Mouse (Mus musculus) adrenal gland, postnatal 10 days (tissue): ENCODE data around the gene Rpl36. TPM values are rescaled to one million over a fixed set of nuclear protein-coding genes. Genes with fewer than 3 reads are reported as not detected.

Source experiments
- DNase-seq: peaks from one replicate; pipeline ENCODE4 v3.0.0; 2021; ENCODE audit warnings: mixed read lengths
- total RNA-seq, 2 experiments: library from RNA; stranded (reverse); gene quantifications; 2 replicates each; pipeline ENCODE4 v1.2.3; 2021

The Rpl36 gene
- total RNA-seq, 2 experiments from 2014 or later: 1,095 to 1,101 TPM

DNA sequence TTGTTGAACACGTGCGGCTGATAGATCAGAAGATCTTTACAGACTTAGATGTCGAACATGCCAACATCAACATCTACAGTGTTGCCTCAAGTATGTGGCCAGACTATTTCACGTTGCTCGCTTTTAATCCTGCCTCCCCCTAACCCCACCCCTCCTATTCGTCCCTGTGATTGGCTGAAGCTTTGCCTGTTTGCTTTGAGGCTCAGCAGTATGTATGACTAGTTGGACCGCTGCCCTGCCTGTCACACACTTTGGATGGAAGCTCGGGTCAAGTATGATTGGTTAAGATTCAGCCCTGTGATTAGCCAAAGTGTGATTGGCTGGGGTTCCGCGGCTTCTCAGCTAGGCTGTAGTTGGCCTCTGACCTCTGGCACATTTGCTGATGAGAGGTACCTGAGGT lies 38.6 kb downstream of the Rpl36 start:
- peak; percentile 19 for DNase-seq

DNA sequence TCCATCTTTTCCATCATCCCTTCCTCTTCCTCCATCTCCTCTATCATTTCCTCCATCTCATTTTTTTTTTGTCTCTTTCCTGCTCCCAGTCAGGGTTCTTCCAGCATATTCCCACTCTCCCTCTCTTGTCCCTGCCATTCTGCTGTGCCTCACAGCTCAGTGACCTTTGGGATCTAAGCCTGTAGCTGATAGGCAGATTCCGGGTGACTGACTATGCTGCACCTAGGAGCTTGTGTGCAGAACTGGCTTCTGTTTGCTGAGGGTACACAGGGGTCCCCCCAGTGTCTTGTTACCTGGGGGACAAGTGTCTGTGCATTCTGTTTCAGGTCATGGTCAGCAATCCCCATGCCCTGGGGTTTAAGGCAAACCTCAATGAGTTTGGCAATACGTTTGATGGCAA lies 41.6 kb downstream of the Rpl36 start:
- no peak for DNase-seq

DNA sequence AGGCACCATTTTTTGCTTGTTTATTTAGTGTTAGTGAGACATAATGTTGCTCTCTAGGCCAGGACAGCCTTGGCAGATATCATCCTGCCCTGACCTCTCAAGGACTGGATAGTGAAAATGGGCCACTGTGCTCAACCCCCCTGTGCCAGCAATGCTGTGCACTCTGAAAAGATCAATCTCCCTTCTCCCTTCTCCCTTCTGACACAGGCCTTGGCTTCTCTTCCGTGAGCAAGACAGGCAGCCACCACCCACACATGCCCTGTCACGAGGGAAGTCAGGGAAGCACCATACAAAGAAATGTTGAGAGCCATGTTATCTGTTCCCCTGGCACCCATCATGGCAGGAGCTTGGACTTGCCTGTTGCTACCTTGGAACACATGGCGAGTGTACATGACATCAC lies 42.1 kb downstream of the Rpl36 start:
- DNase-seq: peak; percentile 38

DNA sequence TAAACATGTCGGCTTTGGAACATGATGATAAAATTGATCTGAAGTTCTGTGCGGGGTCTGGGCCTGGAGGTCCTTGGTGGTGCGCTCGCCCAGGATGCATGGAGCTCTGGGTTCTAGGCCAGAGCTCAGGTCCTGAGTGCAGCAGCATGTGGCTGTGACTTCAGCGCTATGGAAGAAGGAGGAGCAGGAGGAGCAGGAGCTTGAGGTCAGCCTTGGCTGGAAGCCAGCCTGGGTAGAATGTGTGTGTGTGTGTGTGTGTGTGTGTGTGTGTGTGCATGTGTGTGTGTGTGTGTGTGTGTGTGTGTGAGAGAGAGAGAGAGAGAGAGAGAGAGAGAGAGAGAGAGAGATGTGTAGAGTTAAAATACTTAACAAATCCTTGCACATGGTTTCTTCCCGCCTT lies 43.0 kb downstream of the Rpl36 start:
- peak; percentile 16 for DNase-seq

DNA sequence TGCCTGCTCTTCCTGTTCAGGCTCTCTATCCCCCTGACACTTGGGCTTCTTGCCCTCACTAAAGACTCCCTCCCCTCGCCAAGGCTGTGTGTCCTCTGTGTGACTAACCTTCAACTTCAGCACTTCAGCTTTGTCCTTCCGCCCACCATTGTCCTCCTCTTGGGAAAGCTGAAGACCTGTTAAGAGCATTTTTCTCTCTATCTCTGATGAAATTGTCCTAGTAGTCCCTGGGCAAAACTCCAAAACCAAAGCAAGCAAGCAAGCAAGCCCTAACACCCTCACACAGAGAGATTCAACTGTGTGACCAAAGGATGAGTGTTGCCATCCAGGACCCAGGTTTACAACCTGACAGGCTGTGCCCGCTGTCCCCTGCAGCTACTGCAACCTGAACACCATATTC lies 50.4 kb downstream of the Rpl36 start:
- no peak for DNase-seq

Other genes starting within 250 kb of the Rpl36 start
- 100 to 1,000 TPM in 1 of 2 experiments, 10 to 100 TPM in 1; 77.1 to 106 TPM for gene Ptprs, start 136.9 kb upstream of the Rpl36 start, total RNA-seq
- gene Znrf4, start 101.0 kb upstream of the Rpl36 start, total RNA-seq: not detected
- gene Gm20219, start 59.0 kb upstream of the Rpl36 start, total RNA-seq: under 1 TPM; 0.69 to 0.70 TPM
- gene Safb2, start 28.8 kb upstream of the Rpl36 start, total RNA-seq: 100 to 1,000 TPM in 1 of 2 experiments, 10 to 100 TPM in 1; 79.8 to 124 TPM
- 100 to 1,000 TPM in 1 of 2 experiments, 10 to 100 TPM in 1; 92.1 to 113 TPM for gene Safb, start 28.6 kb upstream of the Rpl36 start, total RNA-seq
- 100 to 1,000 TPM; 468 to 485 TPM for gene 2410015M20Rik, start 3.6 kb upstream of the Rpl36 start, total RNA-seq
- 100 to 1,000 TPM; 229 to 256 TPM for gene Lonp1, start 13.5 kb downstream of the Rpl36 start, total RNA-seq
- 1 to 10 TPM in 1 of 2 experiments, under 1 TPM in 1; 0.66 to 1.1 TPM for gene Catsperd, start 14.7 kb downstream of the Rpl36 start, total RNA-seq
- gene Ranbp3, start 59.9 kb downstream of the Rpl36 start, total RNA-seq: 10 to 100 TPM; 56.6 to 62.0 TPM
- gene Ndufa11, start 104.4 kb downstream of the Rpl36 start, total RNA-seq: 100 to 1,000 TPM; 432 to 465 TPM
- 10 to 100 TPM; 16.8 to 24.2 TPM for gene Vmac, start 104.6 kb downstream of the Rpl36 start, total RNA-seq
- gene Nrtn, start 144.1 kb downstream of the Rpl36 start, total RNA-seq: 1 to 10 TPM; 5.9 to 6.3 TPM
- gene Dus3l, start 151.3 kb downstream of the Rpl36 start, total RNA-seq: 10 to 100 TPM; 27.6 to 34.5 TPM
- gene Prr22, start 156.8 kb downstream of the Rpl36 start, total RNA-seq: under 1 TPM; 0.27 to 0.42 TPM
- gene Rfx2, start 217.6 kb downstream of the Rpl36 start, total RNA-seq: 1 to 10 TPM; 5.5 to 5.7 TPM